Mouse (Mus musculus) T-cell, adult 2 months (primary cell): ENCODE results near the gene Oxa1l.
"Not testable (repeated sequence)": the region's sequence is repeated elsewhere in the genome, so short reads cannot be mapped to it uniquely, and the experiment has no call there.

ENCODE experiments used
- DNase-seq: peaks from one replicate; pipeline ENCODE4 v3.0.0; 2022; ENCODE audit warnings: low spot score

Oxa1l gene

DNA sequence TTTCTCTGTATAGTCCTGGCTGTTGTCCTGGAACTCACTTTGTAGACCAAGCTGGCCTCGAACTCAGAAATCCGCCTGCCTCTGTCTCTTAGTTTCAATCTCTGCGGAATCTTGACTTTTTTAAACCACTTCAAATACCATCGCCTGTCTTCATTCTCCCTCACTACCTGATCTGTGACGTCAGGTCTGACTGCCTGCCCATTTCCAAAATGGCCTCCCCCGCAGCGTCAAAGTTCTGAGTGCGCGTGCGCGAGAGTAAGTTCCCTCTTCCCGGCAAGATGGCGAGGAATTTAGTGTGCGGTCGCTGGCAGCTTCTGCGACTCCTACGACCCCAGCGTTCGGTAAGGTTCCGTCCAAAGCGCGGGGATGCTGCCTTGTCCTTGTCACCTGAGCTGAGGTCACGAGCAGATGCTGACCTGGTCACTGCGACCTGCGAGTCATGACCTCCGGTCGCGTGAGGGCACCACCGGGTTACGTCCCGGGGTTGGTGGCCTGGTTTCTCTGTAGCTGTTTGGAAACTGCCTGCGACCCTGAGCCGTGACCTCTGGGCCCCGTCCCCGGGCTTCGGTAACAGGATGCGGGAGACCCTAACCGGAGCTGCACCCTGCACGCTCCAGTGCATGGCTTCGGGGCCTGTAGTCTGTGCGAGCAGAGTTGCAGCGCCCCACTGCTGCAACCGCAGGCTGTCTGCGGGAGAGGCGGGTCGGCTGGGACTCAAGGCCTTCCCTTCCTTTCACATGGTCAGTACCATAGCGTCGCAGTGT lies at the start of gene Oxa1l:
Gene Oxa1l (plus strand): TSS at position 258 of the 764 bp plus-strand sequence.
- DNase-seq = peak; percentile 97

DNA sequence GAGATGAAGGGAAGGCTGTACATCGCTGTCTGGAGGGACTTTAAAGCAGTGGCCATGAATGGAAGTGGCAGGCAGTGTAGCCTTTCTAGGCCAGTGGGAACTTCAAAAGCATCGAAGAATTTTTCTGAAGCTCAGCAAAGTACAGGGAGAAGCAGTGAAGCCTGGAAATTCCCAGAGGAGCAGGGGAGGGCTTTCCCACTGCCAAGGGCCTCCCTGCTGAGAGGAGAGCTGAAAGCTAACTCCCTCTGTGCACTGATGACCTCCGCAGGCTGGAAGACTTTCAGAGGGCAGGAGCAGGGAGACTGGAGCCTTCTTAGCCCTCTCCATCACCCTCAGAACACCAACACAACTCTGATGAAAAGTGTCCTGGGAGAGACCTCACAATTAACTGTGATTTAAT lies 48.9 kb upstream of the Oxa1l start:
- no peak for DNase-seq

DNA sequence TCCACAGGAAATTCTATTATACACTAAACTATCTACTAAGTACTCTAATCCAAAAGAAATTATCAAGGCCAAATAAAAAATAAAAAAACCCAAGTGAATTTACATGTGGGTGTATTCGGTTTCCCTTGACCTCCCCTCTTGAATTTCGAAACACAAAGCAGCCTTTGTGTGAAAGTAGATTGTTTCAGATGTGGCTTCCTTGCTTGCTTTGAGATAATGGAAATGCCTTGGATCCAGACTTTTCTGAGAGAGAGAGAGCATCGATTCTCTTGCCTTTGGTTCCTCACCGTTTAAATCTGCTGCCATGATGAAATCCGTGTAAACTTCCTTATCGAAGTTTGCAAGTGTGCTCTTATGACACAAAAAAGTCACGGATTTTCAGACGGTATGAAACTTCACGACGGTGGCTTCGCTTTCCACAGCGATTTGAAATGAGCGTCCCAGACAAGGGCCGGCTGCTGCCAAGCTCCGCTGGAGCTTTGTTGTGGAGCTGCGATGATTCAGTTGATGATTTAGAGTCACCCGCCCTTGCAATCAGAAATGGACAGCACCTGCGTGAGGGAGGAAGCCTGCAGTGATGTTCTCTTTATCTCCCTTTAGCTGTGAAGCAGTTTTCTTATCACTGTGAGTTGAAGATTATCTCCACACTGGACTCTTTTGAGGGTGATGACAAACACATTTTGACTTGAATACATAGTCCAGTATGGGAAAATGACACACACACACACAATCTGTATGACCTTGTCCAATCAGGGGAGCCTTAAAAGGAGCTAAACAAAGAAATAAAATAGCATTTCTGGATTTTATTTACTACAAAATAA lies 38.9 kb upstream of the Oxa1l start:
- no peak for DNase-seq

DNA sequence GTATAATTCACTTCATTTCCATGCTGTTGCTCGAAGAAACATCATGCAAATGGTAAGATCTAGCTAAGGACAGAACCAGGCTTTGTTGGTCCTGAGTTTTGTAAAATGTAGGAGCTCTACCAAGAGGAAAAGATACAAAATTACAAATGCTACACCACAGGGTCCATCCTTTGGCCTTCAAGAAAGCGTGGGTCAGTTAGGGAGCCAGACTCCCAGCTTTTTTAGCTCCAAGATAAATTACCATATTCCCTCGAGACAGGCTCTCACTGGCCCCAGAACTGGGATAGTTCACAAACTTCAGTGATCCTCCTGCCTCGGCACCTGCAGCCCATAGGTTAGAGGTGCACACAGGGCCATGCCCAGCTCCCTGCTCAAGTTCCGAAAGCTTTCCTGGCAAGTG lies 36.1 kb upstream of the Oxa1l start:
- no peak for DNase-seq

- DNase-seq = no peak
Measured at GRCm38 (mm10) chr14:54328548-54328947, 32.1 kb upstream of the Oxa1l start.

DNA sequence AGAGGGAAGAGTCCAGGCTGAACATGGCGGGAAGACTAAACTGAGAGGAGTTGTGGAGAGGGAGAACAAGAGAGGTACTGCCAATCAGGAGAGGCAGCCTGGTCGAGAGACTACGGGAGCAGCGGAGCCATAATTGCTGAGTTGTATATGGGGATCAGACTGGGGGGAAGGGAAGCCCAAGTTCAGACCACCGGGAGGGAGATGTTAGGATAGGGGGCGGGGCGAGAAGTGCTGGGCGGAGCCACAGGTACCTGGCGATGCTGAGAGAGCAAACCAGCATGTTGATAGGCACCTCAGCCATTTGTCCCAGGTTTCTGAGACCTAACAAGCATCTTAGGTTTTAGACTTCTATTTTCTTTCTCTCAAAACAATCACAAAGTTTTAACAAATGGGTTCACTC lies 31.4 kb upstream of the Oxa1l start:
- no peak for DNase-seq

DNA sequence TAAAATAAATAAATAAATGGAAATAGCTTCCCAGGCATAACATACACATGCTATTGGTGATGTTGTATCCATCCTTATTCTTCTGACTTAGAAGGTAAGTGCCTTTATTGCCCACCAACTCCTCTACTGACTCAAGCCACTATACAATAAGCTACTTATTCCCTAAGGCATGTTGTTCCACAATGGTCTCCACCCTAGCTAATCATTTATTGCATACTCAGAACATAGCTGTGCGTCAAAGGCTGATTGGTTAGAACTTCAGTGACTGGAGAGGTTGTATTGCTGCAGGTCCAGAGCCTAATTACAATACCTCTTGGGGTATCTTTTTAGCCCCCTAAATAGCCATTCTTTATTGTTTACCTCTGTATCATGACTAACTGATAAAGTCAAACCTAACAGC lies 29.5 kb upstream of the Oxa1l start:
- DNase-seq = no peak

DNA sequence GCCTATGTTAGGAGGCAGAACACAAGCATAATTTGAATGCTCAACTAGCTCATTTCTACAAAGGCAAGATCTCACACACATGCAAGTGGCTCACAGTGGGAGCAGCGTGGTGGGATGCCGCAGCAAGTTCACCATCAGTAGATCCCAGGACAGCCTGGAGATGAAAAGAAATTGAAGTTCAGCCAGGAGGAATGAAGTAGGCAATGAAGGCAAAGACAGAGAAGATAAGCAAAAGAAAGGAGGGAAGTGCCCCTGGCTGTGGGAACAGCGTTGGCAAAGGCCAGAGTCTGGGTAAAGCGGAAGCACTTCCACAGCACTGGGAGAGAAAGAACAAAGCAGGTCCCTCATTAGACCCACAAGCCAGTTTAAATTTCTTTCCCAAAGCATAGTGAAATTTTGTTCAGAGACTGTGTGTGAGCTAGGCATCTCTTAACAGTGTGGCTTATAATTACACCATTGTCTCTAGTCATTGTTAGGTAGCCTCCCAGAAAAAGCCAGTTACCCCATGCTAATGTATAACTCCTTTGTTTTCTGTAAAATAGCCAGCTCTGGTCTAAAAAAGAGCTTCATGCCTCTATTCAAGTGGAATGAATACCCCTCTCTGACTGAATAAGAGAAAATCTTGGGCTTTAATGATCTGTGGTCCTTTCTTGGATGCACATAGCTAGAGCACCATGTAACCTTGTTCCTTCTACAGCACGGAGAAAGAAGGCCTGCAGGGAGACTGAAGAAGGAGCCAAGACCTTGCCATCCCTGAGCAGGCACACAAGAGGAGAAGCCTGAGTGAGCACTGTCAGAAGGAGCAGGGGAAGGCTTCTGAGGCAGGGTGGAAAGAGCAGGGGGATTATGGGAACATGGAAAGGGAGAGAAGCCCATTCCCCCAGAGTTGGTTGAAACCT lies 28.2 kb upstream of the Oxa1l start:
- DNase-seq = no peak

- no peak for DNase-seq
Measured at GRCm38 (mm10) chr14:54333452-54334189, 27.0 kb upstream of the Oxa1l start.

DNA sequence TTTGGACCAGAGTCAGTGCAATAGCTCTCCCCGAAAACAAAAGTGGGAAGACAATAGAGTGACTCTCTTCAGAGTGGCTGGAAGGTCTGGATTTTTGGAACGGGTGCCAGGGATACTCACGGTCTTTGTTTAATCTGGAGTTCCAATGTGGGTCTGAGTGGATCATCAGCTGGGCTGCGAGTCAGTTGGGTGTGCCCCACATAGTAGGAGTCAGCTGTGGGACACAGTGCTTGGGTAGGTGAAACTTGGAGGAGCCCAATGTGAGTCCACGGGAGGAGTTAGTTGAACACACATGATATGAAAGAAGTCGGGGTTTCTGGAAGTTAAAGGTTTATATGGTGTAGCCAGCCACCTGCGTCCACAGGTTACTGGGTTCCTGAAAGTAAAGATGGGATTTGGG lies 19.8 kb upstream of the Oxa1l start:
- no peak for DNase-seq

- not testable (repeated sequence) for DNase-seq
Measured at GRCm38 (mm10) chr14:54341807-54342206, 18.8 kb upstream of the Oxa1l start.

- DNase-seq = peak; percentile 15
Measured at GRCm38 (mm10) chr14:54350773-54351541, 9.7 kb upstream of the Oxa1l start.

GRCm38 (mm10) chr14:54352314-54352713 lies 8.3 kb upstream of the Oxa1l start:
- DNase-seq = no peak

DNA sequence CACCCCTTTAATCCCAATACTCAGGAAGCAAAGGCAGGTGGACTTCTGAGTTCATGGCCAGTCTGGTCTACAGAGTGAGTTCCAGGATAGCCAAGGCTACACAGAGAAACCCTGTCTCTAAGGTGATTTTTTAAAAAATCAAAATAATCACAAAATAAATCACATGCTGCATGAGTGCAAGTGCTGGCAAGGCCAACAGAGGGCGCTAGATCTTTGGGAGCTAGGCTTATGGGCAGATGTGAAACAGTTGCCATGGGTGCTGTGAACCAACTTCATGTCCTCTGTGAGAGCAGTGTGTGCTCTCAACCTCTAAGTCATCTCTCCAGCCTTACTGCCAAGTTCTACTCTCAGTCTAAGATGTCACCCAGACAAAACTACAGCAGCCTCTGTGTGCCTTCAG lies 6.2 kb upstream of the Oxa1l start:
- no peak for DNase-seq

- no peak for DNase-seq
Measured at GRCm38 (mm10) chr14:54363156-54363555, 2.5 kb downstream of the Oxa1l start.

DNA sequence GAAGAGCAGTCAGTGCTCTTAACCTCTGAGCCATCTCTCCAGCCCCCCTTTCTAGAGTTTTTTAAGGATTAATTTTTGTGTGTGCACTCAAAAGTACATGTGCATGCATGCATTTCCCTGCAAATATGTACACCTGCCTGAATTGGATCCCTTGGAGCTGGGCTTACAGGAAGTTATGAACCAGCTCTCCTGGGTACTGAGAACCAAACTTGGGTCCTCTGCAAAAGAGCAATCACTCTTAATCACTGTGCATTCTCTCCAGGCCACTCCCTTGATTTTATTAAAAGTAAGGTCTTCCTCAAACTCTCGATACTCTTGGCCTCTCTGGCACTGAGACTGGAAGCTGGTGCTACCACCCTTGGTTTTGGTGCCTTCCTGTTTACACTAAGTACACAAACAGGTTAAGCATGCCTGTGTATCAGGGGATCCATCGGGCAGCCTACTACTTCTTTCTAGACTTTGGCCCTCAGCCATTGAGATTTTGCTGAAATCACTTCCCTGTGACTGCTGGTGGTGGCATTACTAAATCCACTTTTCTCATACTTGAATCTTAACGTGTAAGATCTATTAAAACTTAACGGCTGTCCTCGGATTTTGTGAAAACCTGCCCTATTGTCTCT lies 4.5 kb downstream of the Oxa1l start:
- DNase-seq = no peak

- DNase-seq = no peak
Measured at GRCm38 (mm10) chr14:54366581-54366980, 5.9 kb downstream of the Oxa1l start.

- DNase-seq = no peak
Measured at GRCm38 (mm10) chr14:54367429-54368060, 6.9 kb downstream of the Oxa1l start.

- DNase-seq = no peak
Measured at GRCm38 (mm10) chr14:54369372-54369771, 8.7 kb downstream of the Oxa1l start.

GRCm38 (mm10) chr14:54370595-54370994 lies 10.0 kb downstream of the Oxa1l start:
- DNase-seq = no peak
